10 mouse cellular contexts compared by ENCODE assay signal in the genomic region with DNA sequence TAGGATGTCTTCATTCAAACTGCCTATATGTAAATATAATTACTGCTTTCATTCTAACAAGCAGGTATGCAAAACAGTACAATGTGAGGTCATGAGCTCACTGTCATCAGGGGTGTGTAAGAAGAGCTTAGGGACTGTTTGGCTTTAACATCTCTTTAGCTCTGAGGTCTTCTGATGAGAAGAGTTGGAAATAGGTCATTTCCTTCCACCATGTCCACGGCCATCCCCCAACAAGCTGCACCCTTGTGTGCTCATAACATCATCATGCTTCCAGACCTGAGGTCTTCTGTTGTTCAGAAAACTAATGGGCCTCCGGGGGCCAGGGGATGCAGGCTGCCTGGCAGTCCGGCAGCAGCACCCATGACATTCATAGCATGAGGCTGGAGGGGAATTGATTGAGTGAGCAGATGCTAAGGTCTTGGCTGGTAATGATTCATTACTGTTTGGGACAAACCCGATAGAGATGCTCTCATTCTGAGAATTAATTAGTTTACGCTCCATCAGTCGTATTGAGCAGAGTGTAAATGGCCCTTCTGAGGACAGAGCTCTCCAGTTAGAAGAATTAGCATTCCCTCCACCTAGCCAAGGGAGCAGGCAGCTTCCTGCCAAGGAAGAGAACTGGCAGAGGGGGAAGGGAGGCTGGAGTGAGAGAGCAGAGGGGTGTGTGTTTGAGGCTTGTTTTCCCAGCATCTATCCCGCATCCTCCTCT.
DNase-seq lines count a peak whose midpoint lies in the region; ATAC-seq lines count a peak whose summit lies in the region.
"Had no signal": no experiment of that assay in that cellular context is flagged by ENCODE, and none has a peak within 500 bp of the region (broad histone marks: within the 10 kb centered on the region; RNA-seq: fewer than 3 reads in every experiment).

No protein-coding gene starts in this region.

- peaks cover 14% of the 10 kb centered on the region for H3K4me1 ChIP-seq in forebrain, embryonic 15.5 days
- H3K4me1 ChIP-seq in neural tube, embryonic 15.5 days, result peaks cover 15% of the 10 kb centered on the region

- no peak overlapping the region for H3K9ac ChIP-seq in forebrain, embryonic 15.5 days (replicated peaks)
- H3K9ac ChIP-seq in neural tube, embryonic 15.5 days (replicated peaks), result no peak overlapping the region

- H3K27ac ChIP-seq in forebrain, embryonic 15.5 days (replicated peaks), result peak overlapping the region; percentile 85
- H3K27ac ChIP-seq in neural tube, embryonic 15.5 days (replicated peaks), result peak overlapping the region; percentile 84
- H3K27ac ChIP-seq: kidney, postnatal 0 days had no signal

- WGBS in forebrain, embryonic 15.5 days, result 13% methylated on average over 7 of the region's 7 CpGs
- WGBS in neural tube, embryonic 15.5 days, result 13% methylated on average over 7 of the region's 7 CpGs

- H3K27me3 ChIP-seq in forebrain, embryonic 15.5 days, result no peaks in the 10 kb centered on the region
- H3K27me3 ChIP-seq in neural tube, embryonic 15.5 days (replicated peaks), result no peaks in the 10 kb centered on the region

- DNase-seq in adrenal gland, adult 2 months, result peak; percentile 6
- no peak for DNase-seq in adrenal gland, postnatal 25 days
- DNase-seq in left cerebral cortex, adult 11 months (ENCODE audit: low spot score), result peak; percentile 14
- no peak for DNase-seq in ovary, postnatal 10 days (ENCODE audit: low spot score)
- DNase-seq in gastrocnemius, adult 18-20 months (ENCODE audit: low spot score), result no peak
- DNase-seq in adrenal gland, postnatal 10 days, result no peak
- DNase-seq: thymus, adult 18-20 months had no signal

- H3K36me3 ChIP-seq in forebrain, embryonic 15.5 days, result no peaks in the 10 kb centered on the region
- no peaks in the 10 kb centered on the region for H3K36me3 ChIP-seq in neural tube, embryonic 15.5 days

- no peaks in the 10 kb centered on the region for H3K9me3 ChIP-seq in forebrain, embryonic 15.5 days
- no peaks in the 10 kb centered on the region for H3K9me3 ChIP-seq in neural tube, embryonic 15.5 days (replicated peaks)

- no peak overlapping the region for H3K4me3 ChIP-seq in forebrain, embryonic 15.5 days
- no peak overlapping the region for H3K4me3 ChIP-seq in neural tube, embryonic 15.5 days (replicated peaks)

- no peak overlapping the region for H3K4me2 ChIP-seq in forebrain, embryonic 15.5 days (replicated peaks)
- peak overlapping the region; percentile 19 for H3K4me2 ChIP-seq in neural tube, embryonic 15.5 days

- ATAC-seq in forebrain, embryonic 15.5 days (replicated peaks), result peak; percentile 97
- peak; percentile 97 for ATAC-seq in neural tube, embryonic 15.5 days (ENCODE audit: low FRiP score)

Comparison
In these comparisons a context has a peak if more than half of its experiments do, and no peak if none do; other contexts are left out.
1. DNase-seq: peak in adrenal gland, adult 2 months (single experiment) and left cerebral cortex, adult 11 months (single experiment); none in adrenal gland, postnatal 25 days (single experiment), ovary, postnatal 10 days (single experiment), gastrocnemius, adult 18-20 months (single experiment) and adrenal gland, postnatal 10 days (single experiment).